Mouse (Mus musculus) central nervous system, embryonic 14 days (tissue): ENCODE measurements around the gene Serpinb2. TPM values are rescaled to one million over a fixed set of nuclear protein-coding genes. Genes with fewer than 3 reads are reported as not detected.

Experiments used
- polyA plus RNA-seq: library from polyadenylated mRNA; depleted of rRNA; stranded (reverse); fragments of >200 nt; gene quantifications from 2 replicates; pipeline ENCODE4 v1.2.3, GENCODE M21; 2012; rRNA removed

Serpinb2 gene
- polyA plus RNA-seq = 0.26 and 0.28 TPM in 2 replicates

GRCm38 (mm10) chr1:107511252-107511651 is at the start of gene Serpinb2:
Gene Serpinb2 (plus strand): TSS chr1:107511423.

Other genes with a start within 250 kb of the Serpinb2 start
- gene Serpinb3b, start 233.1 kb upstream of the Serpinb2 start, polyA plus RNA-seq = 0.06 TPM in 1 of 2 replicates, not detected in the other
- gene Serpinb3c, start 233.1 kb upstream of the Serpinb2 start, polyA plus RNA-seq = 0.21 TPM in 1 of 2 replicates, not detected in the other
- gene Serpinb11, start 150.2 kb upstream of the Serpinb2 start, polyA plus RNA-seq = 0.08 TPM in 1 of 2 replicates, not detected in the other
- gene Serpinb7, start 111.8 kb upstream of the Serpinb2 start, polyA plus RNA-seq = 0.04 and 0.26 TPM in 2 replicates
- gene Serpinb8, start 78.6 kb downstream of the Serpinb2 start, polyA plus RNA-seq = 0.28 and 0.68 TPM in 2 replicates